Mouse (Mus musculus): Measurements from ENCODE around the gene Tspan17.

Tspan17 gene

DNA sequence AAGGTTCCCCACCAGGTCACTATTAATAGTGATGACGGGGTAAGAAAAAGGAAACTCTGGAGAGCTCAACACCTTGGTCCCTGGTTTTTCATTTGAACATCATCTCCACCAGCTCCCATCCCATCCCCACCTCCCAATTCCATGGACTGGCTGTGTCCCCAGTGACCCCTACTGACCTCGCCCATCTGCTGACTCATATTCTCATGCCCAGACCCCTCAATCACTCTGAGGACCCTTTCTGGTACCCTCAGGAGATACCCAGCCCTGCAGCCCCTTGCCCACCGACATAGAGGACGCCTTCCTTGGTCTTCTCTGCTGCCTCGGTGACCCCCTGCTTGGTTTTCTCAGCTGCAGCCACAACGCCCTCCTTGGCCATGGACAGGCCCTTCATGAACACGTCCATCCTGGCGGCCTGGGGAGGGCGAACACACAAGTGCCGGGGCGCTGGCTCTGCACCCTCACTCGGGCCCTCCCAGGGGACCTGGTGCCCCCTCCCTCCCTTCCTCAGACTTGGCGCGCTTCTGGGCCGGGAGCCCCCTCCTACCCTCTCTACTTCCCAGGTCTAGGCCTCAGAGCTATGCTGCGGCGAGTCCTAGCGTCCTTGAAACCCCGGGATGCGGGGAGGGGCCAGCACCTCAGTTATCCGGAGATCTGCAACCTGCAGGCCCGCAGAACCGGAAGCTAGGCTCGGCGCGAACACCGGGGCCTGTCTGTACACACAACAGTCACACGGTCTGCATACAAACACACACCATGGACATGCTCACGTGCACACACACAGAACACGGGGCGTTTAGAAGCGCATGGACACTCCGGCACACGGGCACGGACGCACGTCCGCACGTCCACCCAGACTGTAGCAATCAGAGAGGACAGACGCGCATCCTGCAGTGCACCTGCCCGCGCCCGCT is 23.6 kb upstream of the Tspan17 start:
- DNase-seq (ENCODE audit: low spot score): no peak

DNA sequence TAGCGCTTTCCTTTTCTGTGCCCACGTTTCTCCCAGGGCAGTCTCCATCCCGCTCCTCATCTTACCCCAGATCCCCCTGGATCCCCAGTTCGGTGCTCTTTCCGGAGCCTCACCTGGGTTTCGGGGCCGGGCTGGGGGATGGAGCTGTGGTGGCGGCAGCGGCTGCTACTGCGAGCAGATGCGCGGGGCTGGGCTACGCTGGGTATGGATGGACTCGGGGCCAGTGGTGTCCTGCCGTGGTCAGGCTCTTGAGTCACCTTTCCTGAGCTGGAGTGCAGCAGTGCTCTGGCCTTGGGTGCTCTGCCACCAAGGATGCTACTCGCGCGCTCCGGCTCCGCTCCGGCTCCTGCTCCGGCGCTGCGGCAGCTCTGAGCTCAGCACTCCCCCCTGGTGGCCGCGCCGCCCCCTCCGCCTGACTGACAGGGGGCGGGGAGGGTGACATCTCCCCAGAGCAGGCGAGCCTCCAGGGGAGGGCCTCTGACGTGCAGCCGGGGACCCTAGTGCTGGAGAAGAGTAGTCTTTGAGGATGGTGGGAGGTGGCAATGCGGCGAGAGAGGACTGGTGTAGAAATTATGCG is 22.9 kb upstream of the Tspan17 start, which contains the start of gene Sncb:
TSS of gene Sncb (minus strand) at position 404 of the 577 bp plus-strand sequence.
- DNase-seq (ENCODE audit: low spot score): no peak

DNA sequence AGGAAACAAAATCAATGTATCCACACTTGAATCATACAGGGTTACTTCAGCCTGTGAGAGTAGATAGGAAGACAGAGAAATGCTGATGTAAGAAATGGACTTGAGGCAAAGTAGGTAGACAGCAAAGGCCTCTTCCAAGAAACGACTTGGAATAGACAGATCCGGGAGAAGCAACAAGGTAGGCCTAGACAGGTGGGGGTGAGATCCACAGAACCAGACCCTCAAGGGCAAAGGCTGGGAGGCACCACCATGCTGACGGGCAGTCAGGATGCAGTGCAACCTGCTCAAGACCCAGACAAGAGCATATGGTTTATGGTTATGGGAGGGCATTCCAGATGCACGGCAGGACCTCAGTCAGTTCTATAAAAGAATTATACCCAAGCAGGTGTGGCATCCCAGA is 22.2 kb upstream of the Tspan17 start:
- DNase-seq (ENCODE audit: low spot score): no peak

DNA sequence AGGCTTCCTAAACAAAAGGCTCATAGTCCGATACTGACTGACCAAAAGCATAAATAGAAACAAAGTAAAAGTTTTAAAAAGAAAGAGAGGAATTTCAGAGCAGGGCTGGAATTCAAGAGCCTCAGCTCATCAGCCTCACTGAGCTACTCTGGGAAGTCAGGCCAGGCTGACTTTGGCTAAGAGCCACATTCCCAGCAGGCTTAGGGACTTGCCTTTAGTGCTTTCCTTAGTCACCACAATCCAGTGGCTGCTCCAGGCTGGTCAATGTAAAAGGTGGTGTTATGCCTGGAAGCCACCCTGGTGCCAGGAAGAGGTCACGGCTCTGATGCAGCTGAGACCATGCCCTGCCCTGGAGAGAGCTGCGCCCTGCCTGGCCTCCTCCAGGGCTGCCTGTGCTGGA is 8.6 kb upstream of the Tspan17 start:
- peak; percentile 82 for DNase-seq (ENCODE audit: low spot score)

DNA sequence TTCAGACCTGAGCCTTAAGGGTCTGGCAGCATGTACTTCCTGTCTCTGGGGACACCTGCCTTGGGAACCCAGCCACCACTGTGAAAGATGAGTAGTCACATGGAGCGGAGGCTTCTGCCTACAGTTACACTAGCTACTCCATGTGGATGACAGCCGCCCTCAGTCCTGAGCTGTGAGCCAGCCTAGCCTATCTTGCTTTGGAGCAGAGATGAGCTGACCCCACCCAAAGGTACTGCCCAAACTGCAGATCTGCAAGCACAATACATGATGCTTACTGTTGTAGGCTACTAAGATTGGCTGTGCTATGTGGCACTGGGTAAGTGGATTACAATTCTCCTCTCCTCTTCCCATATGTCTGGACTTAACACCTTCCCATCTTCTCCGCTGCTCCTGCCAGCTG is 8.1 kb upstream of the Tspan17 start:
- no peak for DNase-seq (ENCODE audit: low spot score)

DNA sequence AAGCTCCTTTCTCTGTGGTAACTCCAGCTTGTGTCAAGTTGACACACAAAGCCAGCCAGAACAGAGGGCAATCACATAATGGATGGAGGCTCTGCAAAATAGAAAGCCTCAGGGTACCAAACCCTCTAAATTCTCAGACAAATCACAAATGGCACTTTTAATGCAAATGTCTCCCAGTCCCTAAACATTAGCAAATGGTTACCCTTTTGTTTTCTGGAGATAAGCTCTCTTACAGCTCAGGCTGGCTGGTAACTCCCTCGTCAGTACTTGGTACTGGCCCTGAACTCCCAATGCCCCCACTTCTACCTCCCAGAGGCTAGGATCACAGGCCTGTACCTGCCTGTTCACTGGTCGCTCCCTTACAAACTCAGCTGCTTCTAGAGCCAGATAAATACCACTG is 5.9 kb upstream of the Tspan17 start:
- DNase-seq (ENCODE audit: low spot score): no peak

DNA sequence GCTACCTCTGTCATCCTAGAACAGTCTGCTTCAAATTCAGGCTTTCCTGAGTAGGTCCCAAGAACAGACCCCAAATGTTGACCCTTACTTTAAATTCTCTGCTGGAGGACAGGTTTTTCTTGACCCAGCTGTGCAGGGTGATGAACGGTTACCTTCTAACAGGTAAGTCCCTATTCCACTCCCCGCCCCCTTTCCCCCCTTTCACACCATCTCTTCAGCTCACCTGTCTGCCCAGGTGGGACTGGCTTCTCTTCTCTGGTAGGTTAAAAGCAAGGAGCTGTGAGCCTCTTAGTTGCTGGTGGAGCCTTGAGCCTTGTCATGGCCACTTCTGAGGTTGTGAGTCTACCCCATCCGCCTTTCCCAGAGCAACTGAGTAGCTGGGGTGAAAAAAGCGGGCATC is 5.5 kb upstream of the Tspan17 start, which contains the start of gene Eif4e1b:
TSS of gene Eif4e1b (plus strand) at position 301 of the 400 bp plus-strand sequence.
- DNase-seq (ENCODE audit: low spot score): no peak

DNA sequence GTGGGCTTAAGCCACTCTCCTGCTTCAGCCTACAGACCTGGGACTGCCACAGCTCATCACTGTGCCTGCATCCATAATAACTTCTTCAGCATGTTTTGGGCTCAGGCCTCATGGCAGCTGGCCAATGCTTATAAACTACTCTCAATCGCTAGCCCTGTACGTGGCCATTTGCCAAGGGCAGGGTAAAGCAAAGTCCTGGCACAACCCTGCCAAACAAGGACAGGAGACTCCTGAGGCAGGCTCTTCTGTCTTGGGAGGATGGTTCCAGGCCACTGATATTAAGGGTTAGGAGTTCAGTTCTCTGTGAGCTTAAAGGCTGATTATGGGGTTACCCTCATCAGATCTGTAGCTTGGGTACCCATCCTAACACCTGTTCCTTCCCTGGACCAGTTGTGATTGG is 1.6 kb upstream of the Tspan17 start:
- peak; percentile 28 for DNase-seq (ENCODE audit: low spot score)

DNA sequence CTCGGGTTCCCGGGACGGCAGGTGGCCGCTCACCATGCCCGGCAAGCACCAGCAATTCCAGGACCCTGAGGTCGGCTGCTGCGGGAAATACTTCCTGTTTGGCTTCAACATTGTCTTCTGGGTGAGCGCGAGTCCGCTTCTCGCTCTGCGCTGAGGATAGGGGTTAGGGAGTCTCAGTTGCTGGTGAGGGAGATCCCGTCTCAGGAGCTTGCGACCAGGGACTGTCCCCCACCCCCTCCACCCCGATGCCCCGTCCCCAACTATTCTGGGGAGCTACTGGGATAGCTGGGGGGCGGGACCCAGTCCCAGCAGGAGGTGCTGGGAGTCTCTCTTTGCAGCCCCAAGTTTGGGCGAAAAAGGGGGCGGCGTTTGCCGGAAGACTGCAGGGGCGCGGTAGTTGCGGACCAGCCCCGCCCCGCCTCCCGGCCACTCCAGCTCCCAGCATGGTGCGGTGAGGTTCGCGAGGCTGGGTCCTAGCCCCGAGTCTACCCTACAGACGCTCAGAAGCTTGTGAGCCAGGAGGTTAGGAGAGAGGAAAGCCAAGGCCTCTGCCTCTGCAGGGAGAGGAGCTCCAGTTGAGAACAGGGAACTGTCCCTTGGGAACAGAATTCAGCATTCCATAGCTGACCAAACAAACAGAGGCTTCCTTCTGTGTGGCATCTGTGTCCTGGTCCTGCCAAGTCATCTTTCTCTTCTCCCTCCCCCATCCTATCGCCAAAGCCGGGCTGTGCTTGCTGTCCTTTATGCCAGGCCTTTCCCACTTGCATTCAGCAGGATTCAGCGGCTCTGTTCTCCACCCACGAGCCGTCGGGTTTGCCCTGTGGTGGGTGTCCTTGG is 602 bp downstream of the Tspan17 start:
- peak; percentile 80 for DNase-seq (ENCODE audit: low spot score)

DNA sequence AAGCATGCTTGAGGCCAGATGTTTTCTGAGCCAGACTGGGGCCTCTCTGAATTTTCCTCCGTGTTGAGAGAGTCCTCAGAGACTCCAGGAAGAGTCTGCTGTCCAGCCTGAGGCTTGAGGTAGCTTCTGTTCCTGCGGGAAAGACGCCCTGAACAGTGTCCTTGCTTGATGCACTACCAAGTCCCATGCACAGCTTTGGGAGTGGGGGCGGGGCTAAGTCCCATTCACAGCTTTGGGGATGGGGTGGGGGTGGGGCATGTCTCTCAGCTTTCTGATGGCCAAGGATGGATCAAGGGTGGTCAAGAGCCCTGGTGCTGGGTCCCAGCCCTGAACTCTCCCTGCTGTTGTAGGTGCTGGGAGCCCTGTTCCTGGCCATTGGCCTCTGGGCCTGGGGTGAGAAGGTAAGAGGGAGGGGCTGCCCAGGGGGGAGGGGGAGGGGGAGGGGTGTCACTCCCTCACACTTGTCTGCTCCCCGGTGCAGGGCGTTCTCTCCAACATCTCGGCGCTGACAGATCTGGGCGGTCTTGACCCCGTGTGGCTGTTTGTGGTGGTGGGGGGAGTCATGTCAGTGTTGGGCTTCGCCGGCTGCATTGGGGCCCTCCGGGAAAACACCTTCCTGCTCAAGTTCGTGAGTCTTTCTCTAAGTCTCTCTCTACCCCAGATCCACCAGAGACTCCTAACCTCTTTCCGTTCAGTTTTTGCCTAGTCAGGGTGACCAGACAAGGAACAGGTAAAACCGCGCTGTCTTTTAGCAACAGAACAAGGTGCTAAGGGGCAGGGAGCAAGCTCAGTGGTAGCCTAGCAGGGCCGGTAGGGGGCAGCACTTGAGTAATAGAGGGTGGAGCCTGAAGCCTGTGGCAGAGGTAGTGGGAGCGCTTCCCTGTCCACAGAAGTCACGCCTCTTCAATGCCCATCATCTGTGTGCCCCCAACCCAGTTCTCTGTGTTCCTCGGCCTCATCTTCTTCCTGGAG is 3.4 kb downstream of the Tspan17 start:
- DNase-seq (ENCODE audit: low spot score): no peak

DNA sequence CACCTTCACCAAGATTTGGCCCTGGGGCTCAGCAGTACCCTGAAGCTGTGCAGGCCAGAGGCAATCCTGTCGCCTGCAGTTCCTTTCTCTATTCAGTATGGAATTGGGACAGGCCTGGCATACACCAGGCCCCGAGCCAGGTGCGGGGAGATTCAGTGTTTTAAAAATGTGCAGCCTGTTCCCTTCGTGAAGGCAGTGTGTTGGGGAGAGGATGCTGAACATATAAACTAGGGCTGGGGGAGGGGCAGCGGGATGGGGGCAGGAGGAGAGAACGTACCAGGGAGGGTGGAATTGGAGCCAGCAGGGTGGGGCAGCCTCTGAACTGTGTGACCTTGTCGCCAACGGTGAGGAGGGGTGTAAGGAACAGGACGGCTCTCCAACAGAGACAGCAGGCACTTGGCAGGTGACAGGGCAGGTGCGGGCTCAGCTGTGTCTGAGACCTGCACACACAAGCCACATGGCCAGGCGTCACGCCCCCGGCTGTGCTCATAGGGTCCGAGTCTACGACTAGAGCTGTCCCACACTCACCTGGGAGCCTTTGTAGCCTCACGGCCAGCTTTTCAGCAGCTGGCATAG is 4.9 kb downstream of the Tspan17 start:
- DNase-seq (ENCODE audit: low spot score): no peak

DNA sequence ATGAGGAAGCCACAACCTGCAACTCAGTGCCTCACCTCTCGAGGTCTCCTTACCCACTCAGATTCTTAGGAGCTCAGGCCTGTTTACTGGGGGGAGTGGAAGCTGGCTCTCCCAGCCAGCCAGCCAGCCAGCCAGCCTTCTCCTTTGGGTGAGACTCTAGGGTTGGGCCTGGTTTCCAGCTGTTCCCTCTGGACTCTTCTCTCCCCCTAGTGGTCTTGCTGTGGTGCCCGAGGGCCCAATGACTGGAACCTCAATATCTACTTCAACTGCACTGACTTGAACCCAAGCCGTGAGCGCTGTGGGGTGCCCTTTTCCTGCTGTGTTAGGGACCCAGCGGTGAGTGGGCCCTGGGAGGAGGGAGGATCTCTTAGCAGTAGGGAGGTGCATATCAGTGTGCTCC is 5.7 kb downstream of the Tspan17 start:
- DNase-seq (ENCODE audit: low spot score): no peak

DNA sequence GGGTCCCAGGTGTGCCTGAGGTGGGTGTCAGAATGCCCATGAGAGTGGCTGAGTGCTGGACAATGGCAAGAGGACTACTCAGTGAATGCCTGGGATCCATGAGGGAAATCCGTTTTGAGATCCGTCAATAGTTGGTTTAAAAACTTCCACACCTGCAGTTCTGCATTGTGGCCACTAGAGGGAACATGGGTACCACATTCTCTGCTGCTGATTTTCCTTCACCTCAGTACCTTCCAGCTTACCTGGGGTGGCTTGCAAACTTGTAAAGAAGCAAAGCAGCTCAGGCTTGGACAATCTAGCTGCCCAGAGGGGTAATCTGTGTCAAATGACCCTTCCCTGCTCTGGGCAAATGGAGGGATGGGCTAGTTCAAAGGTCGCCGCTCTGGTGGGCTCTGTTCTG is 8.2 kb downstream of the Tspan17 start:
- DNase-seq (ENCODE audit: low spot score): peak; percentile 44

DNA sequence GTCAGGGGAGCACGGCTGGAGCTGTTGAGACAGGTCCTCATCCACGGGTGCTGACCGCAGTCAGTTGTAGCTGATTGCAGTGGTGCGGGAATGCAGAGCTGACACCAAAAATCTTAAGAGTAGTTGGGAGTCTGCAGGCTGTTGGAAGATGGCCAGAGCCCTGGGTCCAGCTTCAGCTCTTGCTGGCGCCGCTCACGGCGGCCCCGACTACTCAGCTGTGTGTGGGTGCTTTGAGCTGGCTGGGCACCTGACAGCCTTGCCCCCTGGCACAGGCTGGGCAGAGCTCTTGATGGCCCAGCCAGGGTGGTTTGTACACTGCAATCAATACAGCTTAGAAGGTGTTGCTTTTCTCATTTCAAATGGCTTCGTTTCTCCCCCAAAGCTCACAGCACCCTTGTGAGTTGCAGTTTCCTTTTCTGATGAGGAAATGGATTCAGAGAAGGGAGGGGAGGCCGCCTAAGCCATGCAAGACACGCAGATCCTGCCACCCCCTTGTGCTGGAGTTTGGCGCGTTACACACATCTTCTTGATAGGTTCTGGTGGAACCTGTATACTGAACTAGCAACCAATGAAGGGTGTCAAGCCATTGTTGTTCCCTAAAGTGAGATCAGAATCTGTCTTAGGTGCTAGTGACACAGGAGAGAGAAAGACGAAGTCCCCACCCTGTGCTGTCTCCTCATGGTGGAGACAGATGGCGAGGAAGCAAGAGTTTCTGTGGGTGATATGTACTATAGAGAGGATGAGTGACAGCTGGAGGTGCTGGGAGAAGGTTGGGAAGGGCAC is 8.9 kb downstream of the Tspan17 start:
- no peak for DNase-seq (ENCODE audit: low spot score)

DNA sequence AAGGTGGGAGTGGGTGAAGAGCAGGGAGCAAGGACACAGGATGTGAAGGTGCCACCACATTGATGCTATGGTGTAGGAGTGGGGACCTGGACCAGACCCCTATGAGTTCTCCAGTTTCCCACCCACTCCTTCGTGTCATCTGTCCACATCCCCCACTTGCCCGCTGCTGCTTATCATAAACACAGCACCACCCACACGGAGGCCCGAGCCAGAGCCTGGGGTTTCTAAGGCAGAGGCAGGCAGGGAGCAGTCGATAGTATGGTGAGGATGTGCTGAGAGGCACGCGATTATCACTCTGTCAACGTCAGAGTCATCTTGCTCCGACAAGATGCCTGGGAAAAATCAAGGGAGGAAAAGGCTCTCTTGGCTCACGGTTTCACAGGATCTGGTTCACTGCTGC is 9.6 kb downstream of the Tspan17 start:
- no peak for DNase-seq (ENCODE audit: low spot score)

DNA sequence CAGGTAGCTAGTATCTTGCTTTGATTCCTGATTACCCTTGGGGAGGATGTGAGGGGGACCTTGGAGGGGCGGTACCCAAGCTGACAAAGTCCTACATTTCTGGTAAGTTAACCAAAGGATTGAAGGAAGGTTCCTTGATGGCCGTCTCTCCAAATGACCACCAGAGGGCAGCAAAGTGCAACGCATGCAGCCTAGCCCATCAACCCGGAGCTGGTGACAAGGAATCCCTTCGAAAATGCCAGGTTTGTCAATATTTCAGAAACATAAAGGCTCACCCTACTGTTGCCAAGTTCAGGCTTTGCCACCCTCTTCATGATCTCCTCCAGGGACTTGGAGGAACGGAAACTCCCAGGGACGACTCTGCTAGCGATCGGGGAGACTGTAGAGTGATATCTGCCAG is 10.5 kb downstream of the Tspan17 start:
- peak; percentile 87 for DNase-seq (ENCODE audit: low spot score)

DNA sequence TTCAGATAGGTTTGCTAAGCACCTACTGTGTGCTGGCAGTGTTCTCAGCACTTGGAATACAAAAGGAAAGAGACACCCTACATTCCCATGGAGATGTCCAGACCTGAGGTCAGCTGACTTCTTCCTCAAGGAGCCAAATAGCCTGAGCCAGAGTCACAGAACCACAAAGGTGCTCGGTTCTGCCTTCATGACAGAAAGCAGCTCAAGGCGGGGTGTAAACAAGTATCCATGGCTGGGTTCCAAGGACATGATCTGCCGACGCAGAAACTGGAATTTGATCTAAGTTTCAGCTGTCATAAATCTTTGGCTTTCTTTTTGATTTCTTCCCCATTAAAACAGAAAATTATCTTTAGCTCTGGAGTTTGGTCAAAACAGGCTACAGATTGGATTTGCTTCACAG is 11.0 kb downstream of the Tspan17 start:
- DNase-seq (ENCODE audit: low spot score): no peak

DNA sequence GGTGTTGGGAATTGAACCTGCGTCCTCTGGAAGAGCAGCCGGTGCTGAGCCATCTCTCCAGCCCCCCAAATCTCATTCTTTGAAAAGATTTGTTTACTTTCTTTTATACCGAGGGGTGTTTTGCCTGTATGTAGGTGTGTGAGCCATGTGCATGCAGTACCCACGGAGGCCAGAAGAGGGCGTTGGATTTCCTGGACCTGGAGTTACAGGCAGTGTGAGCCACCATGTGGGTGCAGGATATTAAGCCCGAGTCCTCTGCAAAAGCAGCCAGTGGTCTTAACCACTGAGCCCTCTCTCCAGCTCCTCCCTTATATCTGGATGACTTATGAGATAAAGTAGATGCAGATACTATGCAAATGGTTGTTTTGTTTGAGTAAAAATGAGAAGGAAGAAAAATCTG is 13.8 kb downstream of the Tspan17 start:
- no peak for DNase-seq (ENCODE audit: low spot score)

DNA sequence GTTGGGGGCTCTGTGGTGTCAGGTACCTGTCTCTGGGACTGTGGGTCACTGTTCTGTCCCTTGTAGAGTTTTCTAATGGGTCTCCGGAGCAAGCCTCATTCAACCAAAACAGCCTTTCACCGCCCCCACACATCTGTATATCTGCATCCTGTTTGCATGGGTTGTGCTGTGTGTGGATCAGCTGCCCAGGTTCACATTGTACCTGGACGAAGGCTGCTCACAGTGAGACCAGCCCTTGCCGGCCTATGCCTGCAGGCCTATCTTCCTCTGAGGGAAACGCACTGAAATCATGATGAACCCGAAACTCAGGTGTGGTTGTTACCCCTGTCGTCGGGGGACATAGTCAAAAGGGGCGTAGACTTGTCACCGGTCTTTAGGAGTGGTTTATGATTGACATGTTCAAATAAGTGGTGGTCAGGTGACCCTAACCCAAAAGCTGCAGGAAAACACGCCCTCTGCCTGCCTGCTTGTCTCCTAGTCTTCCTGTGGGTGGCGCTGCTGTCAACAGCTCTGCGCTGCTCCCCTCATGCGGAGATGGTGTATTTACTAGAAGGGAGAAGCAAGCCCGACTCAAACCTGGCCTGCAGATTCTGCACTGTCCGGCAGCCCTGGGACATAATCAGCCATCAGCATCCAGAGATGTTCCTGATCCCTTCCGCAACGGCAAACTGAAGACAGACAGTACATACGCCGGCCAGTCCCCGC is 16.1 kb downstream of the Tspan17 start:
- DNase-seq (ENCODE audit: low spot score): no peak
